Mouse (Mus musculus): ENCODE measurements around the gene Ifna7.
"Not testable (repeated sequence)": the region's sequence is repeated elsewhere in the genome, so short reads cannot be mapped to it uniquely, and the experiment has no call there.

DNA sequence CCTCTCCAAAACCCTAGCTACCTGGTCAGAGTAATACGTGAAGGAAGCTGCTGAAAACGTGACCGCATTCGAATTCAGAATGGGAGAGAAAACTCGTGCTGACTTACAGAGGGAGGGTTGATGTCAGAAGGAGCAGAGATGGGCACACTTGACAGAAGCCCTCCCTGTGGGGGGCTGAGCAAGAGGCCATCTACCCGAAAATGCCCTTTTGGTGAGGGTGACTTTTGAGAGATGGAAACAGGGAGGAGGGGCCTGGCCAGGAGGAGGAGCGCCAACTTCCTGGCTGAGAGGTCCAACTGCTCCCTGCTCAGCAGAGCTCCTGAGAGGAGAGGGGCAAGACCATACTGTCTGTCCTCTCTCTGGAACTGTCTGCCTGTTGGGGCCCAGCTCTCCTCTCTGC lies 34.2 kb upstream of the Ifna7 start, which contains the start of gene Ifnz:
- TF ChIP-seq POLR2A (IDR thresholded peaks at IDR 0.05; ENCODE audit: insufficient read depth, low read depth, low read length); CTCF (IDR thresholded peaks at IDR 0.05): not testable (repeated sequence)
